Mouse (Mus musculus): ENCODE measurements at regions not wholly inside any gene's neighbourhood (a gene's known extent, or its start where the extent isn't known, plus 50 kb on each side); places are given as distances from the start of the nearest gene placed in this dataset.
A peak's percentile ranks its signal among the peaks of the same experiment; 100 is the strongest.

- ATAC-seq (replicated peaks; ENCODE audit: low FRiP score) (no peak), DNase-seq (ENCODE audit: low spot score) (no peak)
- Histone ChIP-seq H3K9ac (ENCODE audit: low read length) (no peak overlapping the region), H3K27me3 (ENCODE audit: control insufficient read depth, insufficient read depth, low read length) (no peaks in the 10 kb centered on the region), H3K4me1 (replicated peaks; ENCODE audit: control insufficient read depth, insufficient read depth, low read length) (no peaks in the 10 kb centered on the region), H3K9me3 (ENCODE audit: control insufficient read depth, low read length) (no peaks in the 10 kb centered on the region), H3K4me2 (ENCODE audit: low read depth, low read length, severe bottlenecking) (no peak overlapping the region), H3K36me3 (ENCODE audit: control insufficient read depth, insufficient read depth, low read length) (no peaks in the 10 kb centered on the region), H3K27ac (ENCODE audit: low read depth, low read length) (no peak overlapping the region), H3K4me3 (ENCODE audit: low read depth, low read length) (no peak overlapping the region)
- WGBS = 87% methylated on average over 6 of the region's 6 CpGs
Measured at GRCm38 (mm10) chr14:102306332-102306731, 576.6 kb downstream of the Lmo7 start.

GRCm38 (mm10) chr14:102302826-102303225, 573.1 kb downstream of the Lmo7 start:
- H3K36me3 ChIP-seq (ENCODE audit: control insufficient read depth, insufficient read depth, low read length) = no peaks in the 10 kb centered on the region
- no peaks in the 10 kb centered on the region for H3K9me3 ChIP-seq (ENCODE audit: control insufficient read depth, low read length)
- H3K4me3 ChIP-seq (ENCODE audit: low read depth, low read length) = no peak overlapping the region
- no peaks in the 10 kb centered on the region for H3K27me3 ChIP-seq (ENCODE audit: control insufficient read depth, insufficient read depth, low read length)
- H3K4me1 ChIP-seq (replicated peaks; ENCODE audit: control insufficient read depth, insufficient read depth, low read length) = no peaks in the 10 kb centered on the region
- no peak overlapping the region for H3K9ac ChIP-seq (ENCODE audit: low read length)
- no peak overlapping the region for H3K4me2 ChIP-seq (ENCODE audit: low read depth, low read length, severe bottlenecking)
- no peak for DNase-seq (ENCODE audit: low spot score)
- no peak for ATAC-seq (replicated peaks; ENCODE audit: low FRiP score)
- 74% methylated on average over 2 of the region's 2 CpGs for WGBS
- no peak overlapping the region for H3K27ac ChIP-seq (ENCODE audit: low read depth, low read length)

GRCm38 (mm10) chr14:102300251-102300650, 570.5 kb downstream of the Lmo7 start:
- no peak overlapping the region for H3K9ac ChIP-seq (ENCODE audit: low read length)
- no peaks in the 10 kb centered on the region for H3K27me3 ChIP-seq (ENCODE audit: control insufficient read depth, insufficient read depth, low read length)
- H3K27ac ChIP-seq (ENCODE audit: low read depth, low read length) = no peak overlapping the region
- 90% methylated on average over 6 of the region's 6 CpGs for WGBS
- H3K36me3 ChIP-seq (ENCODE audit: control insufficient read depth, insufficient read depth, low read length) = no peaks in the 10 kb centered on the region
- H3K4me1 ChIP-seq (replicated peaks; ENCODE audit: control insufficient read depth, insufficient read depth, low read length) = no peaks in the 10 kb centered on the region
- ATAC-seq (replicated peaks; ENCODE audit: low FRiP score) (no peak), DNase-seq (ENCODE audit: low spot score) (no peak)
- no peak overlapping the region for H3K4me2 ChIP-seq (ENCODE audit: low read depth, low read length, severe bottlenecking)
- no peak overlapping the region for H3K4me3 ChIP-seq (ENCODE audit: low read depth, low read length)
- no peaks in the 10 kb centered on the region for H3K9me3 ChIP-seq (ENCODE audit: control insufficient read depth, low read length)

GRCm38 (mm10) chr14:102291361-102291760, 561.6 kb downstream of the Lmo7 start:
- Histone ChIP-seq H3K4me1 (replicated peaks; ENCODE audit: control insufficient read depth, insufficient read depth, low read length) (no peaks in the 10 kb centered on the region), H3K27ac (ENCODE audit: low read depth, low read length) (no peak overlapping the region), H3K9me3 (ENCODE audit: control insufficient read depth, low read length) (no peaks in the 10 kb centered on the region), H3K4me2 (ENCODE audit: low read depth, low read length, severe bottlenecking) (no peak overlapping the region), H3K36me3 (ENCODE audit: control insufficient read depth, insufficient read depth, low read length) (no peaks in the 10 kb centered on the region), H3K27me3 (ENCODE audit: control insufficient read depth, insufficient read depth, low read length) (no peaks in the 10 kb centered on the region), H3K4me3 (ENCODE audit: low read depth, low read length) (no peak overlapping the region), H3K9ac (ENCODE audit: low read length) (no peak overlapping the region)
- WGBS = 26% methylated on average over 1 of the region's 1 CpGs
- peak; percentile 78 for ATAC-seq (replicated peaks; ENCODE audit: low FRiP score)
- no peak for DNase-seq (ENCODE audit: low spot score)

GRCm38 (mm10) chr14:102250076-102250475, 520.3 kb downstream of the Lmo7 start:
- DNase-seq (ENCODE audit: low spot score) (no peak), ATAC-seq (replicated peaks; ENCODE audit: low FRiP score) (0 out of 2 replicates have a peak, but pooled peaks have one; percentile 37)
- Histone ChIP-seq H3K9me3 (ENCODE audit: control insufficient read depth, low read length) (no peaks in the 10 kb centered on the region), H3K4me3 (ENCODE audit: low read depth, low read length) (no peak overlapping the region), H3K27ac (ENCODE audit: low read depth, low read length) (no peak overlapping the region), H3K4me1 (replicated peaks; ENCODE audit: control insufficient read depth, insufficient read depth, low read length) (no peaks in the 10 kb centered on the region), H3K9ac (ENCODE audit: low read length) (no peak overlapping the region), H3K27me3 (ENCODE audit: control insufficient read depth, insufficient read depth, low read length) (no peaks in the 10 kb centered on the region), H3K36me3 (ENCODE audit: control insufficient read depth, insufficient read depth, low read length) (no peaks in the 10 kb centered on the region), H3K4me2 (ENCODE audit: low read depth, low read length, severe bottlenecking) (no peak overlapping the region)
- 50% methylated on average over 5 of the region's 5 CpGs for WGBS

- Histone ChIP-seq H3K4me1 (replicated peaks; ENCODE audit: control insufficient read depth, insufficient read depth, low read length) (no peaks in the 10 kb centered on the region), H3K9ac (ENCODE audit: low read length) (no peak overlapping the region), H3K27ac (ENCODE audit: low read depth, low read length) (no peak overlapping the region), H3K4me2 (ENCODE audit: low read depth, low read length, severe bottlenecking) (no peak overlapping the region), H3K36me3 (ENCODE audit: control insufficient read depth, insufficient read depth, low read length) (no peaks in the 10 kb centered on the region), H3K4me3 (ENCODE audit: low read depth, low read length) (no peak overlapping the region), H3K27me3 (ENCODE audit: control insufficient read depth, insufficient read depth, low read length) (no peaks in the 10 kb centered on the region), H3K9me3 (ENCODE audit: control insufficient read depth, low read length) (no peaks in the 10 kb centered on the region)
- DNase-seq (ENCODE audit: low spot score) (no peak), ATAC-seq (replicated peaks; ENCODE audit: low FRiP score) (no peak)
- WGBS = 95% methylated on average over 2 of the region's 2 CpGs
Measured at GRCm38 (mm10) chr14:102248581-102248980, 518.8 kb downstream of the Lmo7 start.

GRCm38 (mm10) chr14:102248023-102248422, 518.3 kb downstream of the Lmo7 start:
- 70% methylated on average over 5 of the region's 5 CpGs for WGBS
- no peak overlapping the region for H3K4me3 ChIP-seq (ENCODE audit: low read depth, low read length)
- H3K9me3 ChIP-seq (ENCODE audit: control insufficient read depth, low read length) = no peaks in the 10 kb centered on the region
- H3K27ac ChIP-seq (ENCODE audit: low read depth, low read length) = no peak overlapping the region
- no peaks in the 10 kb centered on the region for H3K36me3 ChIP-seq (ENCODE audit: control insufficient read depth, insufficient read depth, low read length)
- DNase-seq (ENCODE audit: low spot score) (no peak), ATAC-seq (replicated peaks; ENCODE audit: low FRiP score) (no peak)
- H3K9ac ChIP-seq (ENCODE audit: low read length) = no peak overlapping the region
- no peaks in the 10 kb centered on the region for H3K4me1 ChIP-seq (replicated peaks; ENCODE audit: control insufficient read depth, insufficient read depth, low read length)
- no peak overlapping the region for H3K4me2 ChIP-seq (ENCODE audit: low read depth, low read length, severe bottlenecking)
- no peaks in the 10 kb centered on the region for H3K27me3 ChIP-seq (ENCODE audit: control insufficient read depth, insufficient read depth, low read length)

GRCm38 (mm10) chr14:102243806-102244536, 514.2 kb downstream of the Lmo7 start:
- no peak overlapping the region for H3K9ac ChIP-seq (ENCODE audit: low read length)
- H3K4me2 ChIP-seq (ENCODE audit: low read depth, low read length, severe bottlenecking) = no peak overlapping the region
- H3K27me3 ChIP-seq (ENCODE audit: control insufficient read depth, insufficient read depth, low read length) = no peaks in the 10 kb centered on the region
- DNase-seq (ENCODE audit: low spot score) (no peak), ATAC-seq (replicated peaks; ENCODE audit: low FRiP score) (0 out of 2 replicates have a peak, but pooled peaks have one; percentile 31)
- peak overlapping the region; percentile 15; the same call in 1 of the 2 replicates for H3K27ac ChIP-seq (ENCODE audit: low read depth, low read length)
- H3K4me3 ChIP-seq (ENCODE audit: low read depth, low read length) = no peak overlapping the region
- no peaks in the 10 kb centered on the region for H3K36me3 ChIP-seq (ENCODE audit: control insufficient read depth, insufficient read depth, low read length)
- 61% methylated on average over 4 of the region's 4 CpGs for WGBS
- no peaks in the 10 kb centered on the region for H3K9me3 ChIP-seq (ENCODE audit: control insufficient read depth, low read length)
- no peaks in the 10 kb centered on the region for H3K4me1 ChIP-seq (replicated peaks; ENCODE audit: control insufficient read depth, insufficient read depth, low read length)

Measured in forebrain, embryonic 11.5 days (tissue).